Mouse (Mus musculus): Measurements from ENCODE around the gene Tubd1.

GRCm38 (mm10) chr11:86558258-86558657 is 13.5 kb downstream of the Tubd1 start:
- no peak for TF ChIP-seq EP300 (IDR thresholded peaks at IDR 0.05)
- TF ChIP-seq CTCF (IDR thresholded peaks at IDR 0.05), result no peak

All from lung, postnatal 0 days (tissue).